In the genomic region with DNA sequence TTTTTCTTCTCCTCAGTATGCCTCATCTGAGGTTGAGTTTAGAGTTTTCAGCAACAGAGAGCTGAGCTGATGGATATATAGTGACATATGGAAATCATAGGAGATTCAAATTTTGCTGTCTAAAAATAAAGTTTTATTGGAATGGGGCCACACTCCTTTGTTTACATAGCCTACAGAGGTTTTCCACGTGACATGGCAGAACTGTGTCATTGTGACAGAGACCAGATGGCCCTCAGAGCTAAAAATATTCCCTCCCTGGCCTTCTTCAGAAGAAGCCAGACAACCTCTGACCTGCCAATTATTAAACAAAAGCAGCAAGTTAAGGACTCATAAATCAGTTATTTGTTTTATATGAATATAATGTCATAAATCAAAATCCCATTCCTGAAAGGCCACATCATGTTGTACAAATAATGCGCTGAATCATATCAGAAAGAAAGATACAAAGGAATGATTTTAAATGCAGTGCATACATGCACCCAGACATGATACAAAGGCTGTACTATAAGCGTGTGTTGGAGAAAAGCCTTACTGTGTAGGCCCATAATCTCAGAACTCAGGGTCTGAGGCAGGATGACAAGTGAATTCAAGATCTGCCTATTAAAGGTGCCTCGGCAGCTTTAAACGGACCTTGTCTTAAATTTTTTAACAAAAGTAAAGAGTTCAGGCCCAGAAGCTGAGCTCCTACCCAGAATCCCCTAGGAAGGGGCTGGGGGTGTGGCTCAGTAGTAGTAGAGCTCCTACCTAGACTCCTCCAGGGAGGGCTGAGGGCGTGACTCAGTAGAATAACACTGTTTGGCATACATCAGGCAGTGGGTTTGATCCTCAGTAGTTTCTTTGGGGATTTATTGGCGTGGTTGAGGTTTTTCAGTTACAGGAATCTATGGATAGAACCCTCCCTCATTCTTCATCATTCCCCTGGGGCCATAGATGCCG, we compare ENCODE assay signal across 10 mouse cellular contexts. TPM values are rescaled to one million over a fixed set of nuclear protein-coding genes. Genes with fewer than 3 reads are reported as not detected.
DNase-seq lines count a peak whose midpoint lies in the region; ATAC-seq and TF ChIP-seq lines count a peak whose summit lies in the region.
"Had no signal": no experiment of that assay in that cellular context is flagged by ENCODE, and none has a peak within 500 bp of the region (broad histone marks: within the 10 kb centered on the region; RNA-seq: fewer than 3 reads in every experiment).

No protein-coding gene starts in this region.

- no peaks in the 10 kb centered on the region for H3K4me1 ChIP-seq in liver, adult 2 months (ENCODE audit: control insufficient read depth, insufficient read depth, low read length)
- no peaks in the 10 kb centered on the region for H3K4me1 ChIP-seq in liver, postnatal 0 days (ENCODE audit: insufficient read depth)
- H3K4me1 ChIP-seq in heart, embryonic 13.5 days: peaks cover 20% of the 10 kb centered on the region
- H3K4me1 ChIP-seq in stomach, postnatal 0 days (replicated peaks; ENCODE audit: control insufficient read depth, insufficient read depth): no peaks in the 10 kb centered on the region
- H3K4me1 ChIP-seq: megakaryocyte, embryonic 14.5 days; neural tube, embryonic 13.5 days had no signal

- no peaks in the 10 kb centered on the region for H3K27me3 ChIP-seq in liver, adult 2 months (ENCODE audit: control insufficient read depth, insufficient read depth, low read length)
- H3K27me3 ChIP-seq in liver, postnatal 0 days (ENCODE audit: insufficient read depth, low read length): no peaks in the 10 kb centered on the region
- H3K27me3 ChIP-seq in heart, embryonic 13.5 days (replicated peaks): no peaks in the 10 kb centered on the region
- no peaks in the 10 kb centered on the region for H3K27me3 ChIP-seq in stomach, postnatal 0 days (ENCODE audit: control insufficient read depth, insufficient read depth, low read length)
- H3K27me3 ChIP-seq: megakaryocyte, embryonic 14.5 days; neural tube, embryonic 13.5 days had no signal

- H3K9me3 ChIP-seq in liver, postnatal 0 days (ENCODE audit: low read length): no peaks in the 10 kb centered on the region
- H3K9me3 ChIP-seq in heart, embryonic 13.5 days: no peaks in the 10 kb centered on the region
- H3K9me3 ChIP-seq in stomach, postnatal 0 days (ENCODE audit: control insufficient read depth, low read length): no peaks in the 10 kb centered on the region
- H3K9me3 ChIP-seq: neural tube, embryonic 13.5 days had no signal

- no peaks in the 10 kb centered on the region for H3K36me3 ChIP-seq in liver, adult 2 months (ENCODE audit: control insufficient read depth, insufficient read depth, low read length)
- no peaks in the 10 kb centered on the region for H3K36me3 ChIP-seq in liver, postnatal 0 days (replicated peaks; ENCODE audit: insufficient read depth, low read length)
- H3K36me3 ChIP-seq in heart, embryonic 13.5 days: no peaks in the 10 kb centered on the region
- H3K36me3 ChIP-seq in stomach, postnatal 0 days (ENCODE audit: control insufficient read depth, insufficient read depth, low read length): no peaks in the 10 kb centered on the region
- H3K36me3 ChIP-seq: neural tube, embryonic 13.5 days had no signal

- H3K4me3 ChIP-seq in liver, adult 2 months (ENCODE audit: insufficient read depth, low read depth, low read length): no peak overlapping the region
- H3K4me3 ChIP-seq in liver, postnatal 0 days (ENCODE audit: low read depth, low read length): no peak overlapping the region
- no peak overlapping the region for H3K4me3 ChIP-seq in heart, embryonic 13.5 days
- no peak overlapping the region for H3K4me3 ChIP-seq in stomach, postnatal 0 days (ENCODE audit: low read depth, low read length)
- H3K4me3 ChIP-seq: megakaryocyte, embryonic 14.5 days; neural tube, embryonic 13.5 days had no signal

- no peak overlapping the region for H3K4me2 ChIP-seq in liver, postnatal 0 days (ENCODE audit: low read depth, low read length)
- H3K4me2 ChIP-seq in heart, embryonic 13.5 days: no peak overlapping the region
- H3K4me2 ChIP-seq in stomach, postnatal 0 days (replicated peaks; ENCODE audit: low read depth): no peak overlapping the region
- H3K4me2 ChIP-seq: neural tube, embryonic 13.5 days had no signal

- TF ChIP-seq POLR2A in liver, adult 2 months (IDR thresholded peaks at IDR 0.05; ENCODE audit: extremely low read depth, insufficient read depth, low read length): no peak

- peak; percentile 20 for DNase-seq in liver, adult 2 months (ENCODE audit: extremely low read depth, low read depth, low spot score)
- DNase-seq in liver, postnatal 0 days: no peak
- peak; percentile 15 to 41 for DNase-seq in kidney, postnatal 36 days
- DNase-seq in stomach, postnatal 0 days (ENCODE audit: low spot score): no peak
- no peak for DNase-seq in right cerebral cortex, postnatal 10 days (ENCODE audit: low spot score in 2 of 2)
- DNase-seq: adrenal gland, postnatal 25 days had no signal

- no peak overlapping the region for H3K27ac ChIP-seq in liver, adult 2 months (replicated peaks; ENCODE audit: insufficient read depth, low read depth, low read length)
- no peak overlapping the region for H3K27ac ChIP-seq in liver, postnatal 0 days (ENCODE audit: low read depth)
- peak overlapping the region; percentile 86 for H3K27ac ChIP-seq in heart, embryonic 13.5 days (replicated peaks)
- peak overlapping the region; percentile 79 for H3K27ac ChIP-seq in stomach, postnatal 0 days (replicated peaks)
- H3K27ac ChIP-seq: neural tube, embryonic 13.5 days had no signal

- H3K9ac ChIP-seq in liver, adult 2 months (ENCODE audit: low read depth, low read length): no peak overlapping the region
- H3K9ac ChIP-seq in liver, postnatal 0 days (replicated peaks): no peak overlapping the region
- H3K9ac ChIP-seq in heart, embryonic 13.5 days: no peak overlapping the region; the same call in 1 of the 2 replicates
- H3K9ac ChIP-seq in stomach, postnatal 0 days (ENCODE audit: low read length): no peak overlapping the region
- H3K9ac ChIP-seq: neural tube, embryonic 13.5 days had no signal

- 72% methylated on average over 8 of the region's 8 CpGs for WGBS in liver, adult 2 months
- WGBS in liver, postnatal 0 days (ENCODE audit: insufficient replicate concordance): 63% methylated on average over 8 of the region's 8 CpGs
- WGBS in heart, embryonic 13.5 days: 53% methylated on average over 8 of the region's 8 CpGs
- 38% methylated on average over 8 of the region's 8 CpGs for WGBS in stomach, postnatal 0 days

- TF ChIP-seq CTCF in liver, adult 2 months (IDR thresholded peaks at IDR 0.05; ENCODE audit: low read depth, low read length): no peak
- no peak for TF ChIP-seq CTCF in liver, postnatal 0 days (IDR thresholded peaks at IDR 0.05; ENCODE audit: low read depth)
- no peak for TF ChIP-seq CTCF in stomach, postnatal 0 days (IDR thresholded peaks at IDR 0.05; ENCODE audit: low read depth)

- no peaks in the 10 kb centered on the region for H3K79me2 ChIP-seq in liver, adult 2 months (ENCODE audit: control insufficient read depth, insufficient read depth, low read length)

- no peak for ATAC-seq in liver, postnatal 0 days
- peak; percentile 76; the same call in 1 of the 2 replicates for ATAC-seq in heart, embryonic 13.5 days (ENCODE audit: extremely low read depth, insufficient number of reproducible peaks, low FRiP score, low TSS enrichment)
- peak; percentile 83; the same call in 1 of the 2 replicates for ATAC-seq in stomach, postnatal 0 days (ENCODE audit: low FRiP score, low TSS enrichment)
- ATAC-seq in erythroblast, adult 5-6 weeks (replicated peaks; ENCODE audit: low FRiP score, poor library complexity, severe bottlenecking): no peak

- TF ChIP-seq EP300 in liver, postnatal 0 days (IDR thresholded peaks at IDR 0.05; ENCODE audit: low read depth): no peak
- no peak for TF ChIP-seq EP300 in stomach, postnatal 0 days (optimal IDR thresholded peaks at IDR 0.05)

RNA-seq across cellular contexts. Expression of a gene that starts 57.3 kb away (rescaled TPM):
- total RNA-seq in liver, adult 2 months (2014; rRNA removed): 0.07 and 0.09 TPM in 2 replicates
- polyA plus RNA-seq in liver, adult 2 months (2012; rRNA removed): 0.01 TPM in 2 replicates
- not detected in 2 replicates for polyA plus RNA-seq in liver, postnatal 0 days (2015; fragmentation: Nextera tagmentation; extraction: Ambion mirVana)
- 1.0 and 1.1 TPM in 2 replicates for polyA plus RNA-seq in heart, embryonic 13.5 days (2015; fragmentation: Nextera tagmentation; extraction: Ambion mirVana)
- polyA plus RNA-seq in stomach, postnatal 0 days (2015; fragmentation: Nextera tagmentation; extraction: Ambion mirVana): 0.65 and 0.81 TPM in 2 replicates
- total RNA-seq in erythroblast, adult 5-6 weeks (2015; ENCODE audit: low replicate concordance): not detected in 2 replicates
- 0.14 TPM in 1 of 2 replicates, not detected in the other for total RNA-seq in erythroblast, adult 5-6 weeks (2017; ENCODE audit: low replicate concordance)

Comparison
In these comparisons a context has a peak if more than half of its experiments do, and no peak if none do; other contexts are left out.
1. DNase-seq: peak in liver, adult 2 months (single experiment) and kidney, postnatal 36 days (2 of 2); none in liver, postnatal 0 days (single experiment), stomach, postnatal 0 days (single experiment) and right cerebral cortex, postnatal 10 days (0 of 2).
2. H3K27ac ChIP-seq: peak in heart, embryonic 13.5 days (single experiment) and stomach, postnatal 0 days (single experiment); none in liver, adult 2 months (single experiment) and liver, postnatal 0 days (single experiment).
3. ATAC-seq: peak in heart, embryonic 13.5 days (single experiment) and stomach, postnatal 0 days (single experiment); none in liver, postnatal 0 days (single experiment) and erythroblast, adult 5-6 weeks (single experiment).